In genomic region chrX:145485495-145485894, GRCm38 (mm10) we compare ENCODE assay signal across 20 mouse cellular contexts. TPM values are rescaled to one million over a fixed set of nuclear protein-coding genes. Genes with fewer than 3 reads are reported as not detected.
DNase-seq lines count a peak whose midpoint lies in the region; ATAC-seq and TF ChIP-seq lines count a peak whose summit lies in the region.
"Had no signal": no experiment of that assay in that cellular context is flagged by ENCODE, and none has a peak within 500 bp of the region (broad histone marks: within the 10 kb centered on the region; RNA-seq: fewer than 3 reads in every experiment).

No protein-coding gene starts in this region.

- no peaks in the 10 kb centered on the region for H3K9me3 ChIP-seq in intestine, embryonic 15.5 days
- no peaks in the 10 kb centered on the region for H3K9me3 ChIP-seq in intestine, postnatal 0 days (ENCODE audit: control insufficient read depth)
- H3K9me3 ChIP-seq in intestine, embryonic 16.5 days (ENCODE audit: control insufficient read depth, low read length), result no peaks in the 10 kb centered on the region
- H3K9me3 ChIP-seq: G1E had no signal

- 60% methylated on average over 4 of the region's 4 CpGs for WGBS in intestine, embryonic 15.5 days
- 43% methylated on average over 4 of the region's 4 CpGs for WGBS in intestine, postnatal 0 days
- 47% methylated on average over 4 of the region's 4 CpGs for WGBS in intestine, embryonic 16.5 days

- no peaks in the 10 kb centered on the region for H3K4me1 ChIP-seq in intestine, embryonic 15.5 days (replicated peaks)
- no peaks in the 10 kb centered on the region for H3K4me1 ChIP-seq in intestine, postnatal 0 days (replicated peaks; ENCODE audit: control insufficient read depth, insufficient read depth, low read length)
- no peaks in the 10 kb centered on the region; the same call in 1 of the 2 replicates for H3K4me1 ChIP-seq in intestine, embryonic 16.5 days (ENCODE audit: control insufficient read depth, insufficient read depth, low read length)

- ATAC-seq in intestine, embryonic 15.5 days, result peak; percentile 69
- ATAC-seq in intestine, postnatal 0 days, result no peak
- ATAC-seq in intestine, embryonic 16.5 days, result peak; percentile 69
- ATAC-seq: activated CD4-positive, CD25-positive, alpha-beta regulatory T cell, adult 4 months; CD4-positive, CD25-positive, alpha-beta regulatory T cell, adult 4 months; Patski had no signal

- H3K27ac ChIP-seq in intestine, embryonic 15.5 days, result no peak overlapping the region
- H3K27ac ChIP-seq in intestine, postnatal 0 days (ENCODE audit: low read depth, low read length), result no peak overlapping the region
- no peak overlapping the region for H3K27ac ChIP-seq in intestine, embryonic 16.5 days (ENCODE audit: low read length)

- no peak for TF ChIP-seq CTCF in intestine, postnatal 0 days (IDR thresholded peaks at IDR 0.05; ENCODE audit: low read depth)

- no peaks in the 10 kb centered on the region for H3K27me3 ChIP-seq in intestine, embryonic 15.5 days (replicated peaks)
- no peaks in the 10 kb centered on the region for H3K27me3 ChIP-seq in intestine, postnatal 0 days (replicated peaks; ENCODE audit: control insufficient read depth, insufficient read depth, low read length)
- 0 out of 2 replicates have a peak, but pooled peaks cover 3% of the 10 kb centered on the region for H3K27me3 ChIP-seq in intestine, embryonic 16.5 days (replicated peaks; ENCODE audit: control insufficient read depth, insufficient read depth, low read length)
- H3K27me3 ChIP-seq: CH12.LX had no signal

- no peak for DNase-seq in gastrocnemius, adult 8-10 months (ENCODE audit: low spot score in 2 of 2)
- DNase-seq: adrenal gland, adult 2 months; adrenal gland, adult 8-10 months; adrenal gland, postnatal 10 days; adrenal gland, postnatal 14 days; adrenal gland, postnatal 25 days; adrenal gland, postnatal 36 days; B cell, adult 2 months; cerebellum, adult 11 months; cerebellum, adult 11-12 months; cerebellum, adult 18-20 months had no signal

- no peak overlapping the region for H3K4me2 ChIP-seq in intestine, embryonic 15.5 days (replicated peaks)
- H3K4me2 ChIP-seq in intestine, postnatal 0 days (replicated peaks; ENCODE audit: low read depth), result no peak overlapping the region
- H3K4me2 ChIP-seq in intestine, embryonic 16.5 days (ENCODE audit: low read depth, low read length), result no peak overlapping the region

- H3K9ac ChIP-seq in intestine, embryonic 15.5 days, result no peak overlapping the region
- no peak overlapping the region for H3K9ac ChIP-seq in intestine, postnatal 0 days (ENCODE audit: low read depth, low read length)
- H3K9ac ChIP-seq in intestine, embryonic 16.5 days (ENCODE audit: low read depth, low read length), result no peak overlapping the region

- no peaks in the 10 kb centered on the region for H3K36me3 ChIP-seq in intestine, embryonic 15.5 days
- H3K36me3 ChIP-seq in intestine, postnatal 0 days (ENCODE audit: control insufficient read depth, insufficient read depth), result no peaks in the 10 kb centered on the region
- H3K36me3 ChIP-seq in intestine, embryonic 16.5 days (ENCODE audit: control insufficient read depth, insufficient read depth, low read length), result 0 out of 2 replicates have a peak, but pooled peaks cover 3% of the 10 kb centered on the region
- H3K36me3 ChIP-seq: G1E had no signal

- H3K4me3 ChIP-seq in intestine, embryonic 15.5 days (replicated peaks), result no peak overlapping the region
- H3K4me3 ChIP-seq in intestine, postnatal 0 days (ENCODE audit: low read depth, low read length), result no peak overlapping the region
- H3K4me3 ChIP-seq in intestine, embryonic 16.5 days (ENCODE audit: low read length), result no peak overlapping the region

RNA-seq across cellular contexts. Expression of gene Amot, which starts 19.5 kb away (rescaled TPM):
- 17.7 and 19.9 TPM in 2 replicates for polyA plus RNA-seq in intestine, embryonic 15.5 days (2015; fragmentation: Nextera tagmentation; extraction: Ambion mirVana)
- polyA plus RNA-seq in intestine, postnatal 0 days (2015; fragmentation: Nextera tagmentation; extraction: Ambion mirVana), result 6.3 TPM in 2 replicates
- polyA plus RNA-seq in intestine, embryonic 16.5 days (2015; fragmentation: Nextera tagmentation; extraction: Ambion mirVana), result 14.2 and 15.4 TPM in 2 replicates
- 100 to 1,000 TPM in 2 of 4 experiments, 10 to 100 TPM in 2; 88.2 to 119 (median 105) TPM for total RNA-seq in gastrocnemius, adult 8-10 months (2022)
- total RNA-seq: CH12.LX, MEL had no signal
